Mouse (Mus musculus): Measurements from ENCODE around the gene Mtf1. TPM values are rescaled to one million over a fixed set of nuclear protein-coding genes. Genes with fewer than 3 reads are reported as not detected.
A peak's percentile ranks its signal among the peaks of the same experiment; 100 is the strongest.

Mtf1 gene
- polyA plus RNA-seq, 1 experiment from 2014 or later: 9.1 TPM

- peaks cover 57% of the 10 kb centered on the region for H3K36me3 ChIP-seq (replicated peaks; ENCODE audit: insufficient read depth, low read length)
Observed at GRCm38 (mm10) chr4:124824967-124825366, 23.1 kb downstream of the Mtf1 start.

GRCm38 (mm10) chr4:124825371-124825965, 23.6 kb downstream of the Mtf1 start:
- Histone ChIP-seq H3K27ac (ENCODE audit: low read depth) (no peak overlapping the region), H3K4me2 (ENCODE audit: low read depth, low read length) (no peak overlapping the region), H3K9me3 (ENCODE audit: low read length) (no peaks in the 10 kb centered on the region), H3K4me3 (ENCODE audit: low read depth, low read length) (no peak overlapping the region), H3K9ac (replicated peaks) (no peak overlapping the region), H3K4me1 (ENCODE audit: insufficient read depth) (no peaks in the 10 kb centered on the region), H3K27me3 (ENCODE audit: insufficient read depth, low read length) (no peaks in the 10 kb centered on the region), H3K36me3 (replicated peaks; ENCODE audit: insufficient read depth, low read length) (peaks cover 53% of the 10 kb centered on the region)
- no peak for DNase-seq
- WGBS (ENCODE audit: insufficient replicate concordance): 95% methylated on average over 21 of the region's 21 CpGs
- ATAC-seq: no peak
- TF ChIP-seq EP300 (IDR thresholded peaks at IDR 0.05; ENCODE audit: low read depth) (no peak), CTCF (IDR thresholded peaks at IDR 0.05; ENCODE audit: low read depth) (no peak)

More at GRCm38 (mm10) chr4:124824967-124825366, 23.1 kb downstream of the Mtf1 start:
- TF ChIP-seq CTCF (IDR thresholded peaks at IDR 0.05; ENCODE audit: low read depth) (no peak), EP300 (IDR thresholded peaks at IDR 0.05; ENCODE audit: low read depth) (no peak)
- H3K27ac ChIP-seq (ENCODE audit: low read depth): no peak overlapping the region
- no peaks in the 10 kb centered on the region for H3K4me1 ChIP-seq (ENCODE audit: insufficient read depth)
- WGBS (ENCODE audit: insufficient replicate concordance): 92% methylated on average over 6 of the region's 6 CpGs
- DNase-seq (no peak), ATAC-seq (no peak)
- H3K4me3 ChIP-seq (ENCODE audit: low read depth, low read length): no peak overlapping the region
- no peaks in the 10 kb centered on the region for H3K27me3 ChIP-seq (ENCODE audit: insufficient read depth, low read length)
- H3K4me2 ChIP-seq (ENCODE audit: low read depth, low read length): no peak overlapping the region
- no peak overlapping the region for H3K9ac ChIP-seq (replicated peaks)
- no peaks in the 10 kb centered on the region for H3K9me3 ChIP-seq (ENCODE audit: low read length)

GRCm38 (mm10) chr4:124829671-124830070, 27.8 kb downstream of the Mtf1 start:
- Histone ChIP-seq H3K4me1 (ENCODE audit: insufficient read depth) (no peaks in the 10 kb centered on the region), H3K9ac (replicated peaks) (no peak overlapping the region), H3K4me2 (ENCODE audit: low read depth, low read length) (no peak overlapping the region), H3K27me3 (ENCODE audit: insufficient read depth, low read length) (no peaks in the 10 kb centered on the region), H3K9me3 (ENCODE audit: low read length) (no peaks in the 10 kb centered on the region), H3K27ac (ENCODE audit: low read depth) (no peak overlapping the region), H3K36me3 (replicated peaks; ENCODE audit: insufficient read depth, low read length) (peaks cover 50% of the 10 kb centered on the region), H3K4me3 (ENCODE audit: low read depth, low read length) (no peak overlapping the region)
- TF ChIP-seq CTCF (IDR thresholded peaks at IDR 0.05; ENCODE audit: low read depth) (no peak), EP300 (IDR thresholded peaks at IDR 0.05; ENCODE audit: low read depth) (no peak)
- DNase-seq (no peak), ATAC-seq (no peak)
- 74% methylated on average over 5 of the region's 5 CpGs for WGBS (ENCODE audit: insufficient replicate concordance)

GRCm38 (mm10) chr4:124832796-124833195, 30.9 kb downstream of the Mtf1 start:
- no peak for ATAC-seq
- TF ChIP-seq EP300 (IDR thresholded peaks at IDR 0.05; ENCODE audit: low read depth): no peak
- TF ChIP-seq CTCF (IDR thresholded peaks at IDR 0.05; ENCODE audit: low read depth): no peak
- peaks cover 45% of the 10 kb centered on the region for H3K36me3 ChIP-seq (replicated peaks; ENCODE audit: insufficient read depth, low read length)
- no peak overlapping the region for H3K4me2 ChIP-seq (ENCODE audit: low read depth, low read length)
- H3K27ac ChIP-seq (ENCODE audit: low read depth): no peak overlapping the region
- no peaks in the 10 kb centered on the region for H3K9me3 ChIP-seq (ENCODE audit: low read length)
- no peak overlapping the region for H3K4me3 ChIP-seq (ENCODE audit: low read depth, low read length)
- no peaks in the 10 kb centered on the region for H3K4me1 ChIP-seq (ENCODE audit: insufficient read depth)
- DNase-seq: no peak
- H3K9ac ChIP-seq (replicated peaks): no peak overlapping the region
- no peaks in the 10 kb centered on the region for H3K27me3 ChIP-seq (ENCODE audit: insufficient read depth, low read length)
- 93% methylated on average over 10 of the region's 10 CpGs for WGBS (ENCODE audit: insufficient replicate concordance)

GRCm38 (mm10) chr4:124838035-124838700, 36.3 kb downstream of the Mtf1 start:
- no peak overlapping the region for H3K4me3 ChIP-seq (ENCODE audit: low read depth, low read length)
- ATAC-seq: no peak
- H3K4me2 ChIP-seq (ENCODE audit: low read depth, low read length): no peak overlapping the region
- H3K27ac ChIP-seq (ENCODE audit: low read depth): no peak overlapping the region
- H3K9me3 ChIP-seq (ENCODE audit: low read length): no peaks in the 10 kb centered on the region
- no peaks in the 10 kb centered on the region for H3K27me3 ChIP-seq (ENCODE audit: insufficient read depth, low read length)
- TF ChIP-seq CTCF (IDR thresholded peaks at IDR 0.05; ENCODE audit: low read depth): no peak
- no peak for TF ChIP-seq EP300 (IDR thresholded peaks at IDR 0.05; ENCODE audit: low read depth)
- WGBS (ENCODE audit: insufficient replicate concordance): 78% methylated on average over 14 of the region's 14 CpGs
- H3K9ac ChIP-seq (replicated peaks): no peak overlapping the region
- no peaks in the 10 kb centered on the region for H3K4me1 ChIP-seq (ENCODE audit: insufficient read depth)
- peaks cover 46% of the 10 kb centered on the region for H3K36me3 ChIP-seq (replicated peaks; ENCODE audit: insufficient read depth, low read length)
- DNase-seq: no peak

GRCm38 (mm10) chr4:124840998-124841397, 39.1 kb downstream of the Mtf1 start:
- Histone ChIP-seq H3K27me3 (ENCODE audit: insufficient read depth, low read length) (no peaks in the 10 kb centered on the region), H3K4me2 (ENCODE audit: low read depth, low read length) (no peak overlapping the region)

More at GRCm38 (mm10) chr4:124840998-124841397, 39.1 kb downstream of the Mtf1 start:
- no peak overlapping the region for H3K9ac ChIP-seq (replicated peaks)
- 97% methylated on average over 1 of the region's 1 CpGs for WGBS (ENCODE audit: insufficient replicate concordance)
- peaks cover 41% of the 10 kb centered on the region for H3K36me3 ChIP-seq (replicated peaks; ENCODE audit: insufficient read depth, low read length)
- no peak overlapping the region for H3K4me3 ChIP-seq (ENCODE audit: low read depth, low read length)
- no peaks in the 10 kb centered on the region for H3K9me3 ChIP-seq (ENCODE audit: low read length)
- no peaks in the 10 kb centered on the region for H3K4me1 ChIP-seq (ENCODE audit: insufficient read depth)
- TF ChIP-seq CTCF (IDR thresholded peaks at IDR 0.05; ENCODE audit: low read depth) (peak; percentile 44), EP300 (IDR thresholded peaks at IDR 0.05; ENCODE audit: low read depth) (no peak)
- ATAC-seq: no peak
- DNase-seq: no peak
- H3K27ac ChIP-seq (ENCODE audit: low read depth): no peak overlapping the region

Data from liver, postnatal 0 days (tissue).